20 mouse cellular contexts compared by ENCODE assay signal in the genomic region with DNA sequence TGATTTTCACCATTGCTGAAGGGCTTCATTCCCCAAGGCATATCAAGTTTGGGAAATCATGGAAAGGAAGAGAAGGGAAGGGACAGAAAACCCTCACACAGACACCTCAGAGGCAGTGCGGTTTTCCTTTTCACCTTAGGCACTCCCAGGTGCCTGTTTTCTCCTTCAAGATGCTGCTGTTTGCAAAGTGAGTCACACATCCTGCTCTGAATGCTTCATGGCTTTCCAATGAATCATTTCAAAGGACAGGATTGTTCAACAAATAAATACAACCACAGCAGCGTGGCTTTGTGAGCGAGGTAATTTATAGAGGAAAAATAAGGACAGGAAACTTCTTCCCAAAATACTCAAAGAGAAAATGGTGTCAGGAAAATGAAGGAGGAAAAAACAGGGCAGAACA. TPM values are rescaled to one million over a fixed set of nuclear protein-coding genes. Genes with fewer than 3 reads are reported as not detected.
DNase-seq lines count a peak whose midpoint lies in the region; ATAC-seq and TF ChIP-seq lines count a peak whose summit lies in the region.
"Had no signal": no experiment of that assay in that cellular context is flagged by ENCODE, and none has a peak within 500 bp of the region (broad histone marks: within the 10 kb centered on the region; RNA-seq: fewer than 3 reads in every experiment).

No protein-coding gene starts in this region.

- H3K9ac ChIP-seq in embryonic facial prominence, embryonic 15.5 days = no peak overlapping the region
- no peak overlapping the region for H3K9ac ChIP-seq in hindbrain, embryonic 14.5 days
- H3K9ac ChIP-seq: heart, embryonic 12.5 days; limb, embryonic 12.5 days; liver, embryonic 15.5 days; neural tube, embryonic 15.5 days had no signal

- no peaks in the 10 kb centered on the region for H3K36me3 ChIP-seq in embryonic facial prominence, embryonic 15.5 days
- H3K36me3 ChIP-seq in embryonic facial prominence, embryonic 10.5 days (replicated peaks) = no peaks in the 10 kb centered on the region; the same call in 1 of the 2 replicates
- H3K36me3 ChIP-seq in hindbrain, embryonic 14.5 days (replicated peaks; ENCODE audit: control insufficient read depth, insufficient read depth) = 0 out of 2 replicates have a peak, but pooled peaks cover 3% of the 10 kb centered on the region
- no peaks in the 10 kb centered on the region for H3K36me3 ChIP-seq in thymus, adult 2 months (ENCODE audit: control insufficient read depth, insufficient read depth, low read length)
- H3K36me3 ChIP-seq: limb, embryonic 12.5 days; liver, embryonic 15.5 days; neural tube, embryonic 15.5 days had no signal

- WGBS in embryonic facial prominence, embryonic 15.5 days = 61% methylated on average over 3 of the region's 3 CpGs
- WGBS in embryonic facial prominence, embryonic 10.5 days = 84% methylated on average over 3 of the region's 3 CpGs
- 79% methylated on average over 3 of the region's 3 CpGs for WGBS in hindbrain, embryonic 14.5 days
- WGBS in thymus, adult 2 months = 94% methylated on average over 3 of the region's 3 CpGs

- intact Hi-C loops in left cerebral cortex, adult 2 months (cut with DNase I) = no loop called here

- TF ChIP-seq CTCF in left cerebral cortex, adult 2 months (IDR thresholded peaks at IDR 0.05) = no peak
- no peak for TF ChIP-seq CTCF in thymus, adult 2 months (IDR thresholded peaks at IDR 0.05; ENCODE audit: borderline replicate concordance, control insufficient read depth, extremely low read depth, insufficient read depth, low read length, poor library complexity)

- no peak for DNase-seq in embryonic facial prominence, embryonic 10.5 days (ENCODE audit: low spot score)
- no peak for DNase-seq in left cerebral cortex, adult 2 months (ENCODE audit: extremely low spot score in 1 of 2, low spot score in 2 of 2)
- DNase-seq in left cerebral cortex, adult 18-20 months (ENCODE audit: low spot score in 2 of 2) = no peak
- DNase-seq in 416B (ENCODE audit: low read depth) = peak; percentile 64
- peak; percentile 48 for DNase-seq in lung, postnatal 36 days
- no peak for DNase-seq in hindbrain, embryonic 14.5 days (ENCODE audit: low spot score)
- no peak for DNase-seq in thymus, adult 2 months
- DNase-seq: cerebellum, adult 2 months; kidney, postnatal 10 days; thymus, postnatal 14 days had no signal

- H3K27ac ChIP-seq in embryonic facial prominence, embryonic 15.5 days (replicated peaks) = 0 out of 2 replicates have a peak overlapping the region, but pooled peaks have one; percentile 11
- no peak overlapping the region for H3K27ac ChIP-seq in embryonic facial prominence, embryonic 10.5 days (replicated peaks)
- H3K27ac ChIP-seq in left cerebral cortex, adult 2 months = peak overlapping the region; percentile 4; the same call in 1 of the 2 replicates
- no peak overlapping the region for H3K27ac ChIP-seq in hindbrain, embryonic 14.5 days
- H3K27ac ChIP-seq in thymus, adult 2 months (ENCODE audit: control insufficient read depth, insufficient read depth, low read length) = no peak overlapping the region
- H3K27ac ChIP-seq: limb, embryonic 12.5 days; liver, embryonic 15.5 days; neural tube, embryonic 15.5 days had no signal

- ATAC-seq in embryonic facial prominence, embryonic 15.5 days (ENCODE audit: insufficient number of reproducible peaks, low FRiP score, low TSS enrichment, low read depth) = no peak
- ATAC-seq in hindbrain, embryonic 14.5 days (ENCODE audit: low FRiP score) = no peak
- ATAC-seq: inflammation-experienced regulatory T-cells, adult 6 months had no signal

- no peak overlapping the region for H3K4me2 ChIP-seq in embryonic facial prominence, embryonic 15.5 days (replicated peaks)
- H3K4me2 ChIP-seq in hindbrain, embryonic 14.5 days (replicated peaks) = no peak overlapping the region
- H3K4me2 ChIP-seq: heart, embryonic 12.5 days; limb, embryonic 12.5 days; liver, embryonic 15.5 days; neural tube, embryonic 15.5 days had no signal

- H3K4me1 ChIP-seq in embryonic facial prominence, embryonic 15.5 days = no peaks in the 10 kb centered on the region
- peaks cover 3% of the 10 kb centered on the region; the same call in 1 of the 2 replicates for H3K4me1 ChIP-seq in embryonic facial prominence, embryonic 10.5 days
- H3K4me1 ChIP-seq in hindbrain, embryonic 14.5 days (replicated peaks; ENCODE audit: control insufficient read depth, insufficient read depth, low read length) = peaks cover 3% of the 10 kb centered on the region; the same call in 1 of the 2 replicates
- no peaks in the 10 kb centered on the region for H3K4me1 ChIP-seq in thymus, adult 2 months (replicated peaks; ENCODE audit: control insufficient read depth, insufficient read depth, low read length)
- H3K4me1 ChIP-seq: heart, embryonic 12.5 days; limb, embryonic 12.5 days; liver, embryonic 15.5 days; neural tube, embryonic 15.5 days had no signal

- H3K27me3 ChIP-seq in embryonic facial prominence, embryonic 15.5 days = no peaks in the 10 kb centered on the region
- no peaks in the 10 kb centered on the region for H3K27me3 ChIP-seq in embryonic facial prominence, embryonic 10.5 days (replicated peaks; ENCODE audit: low read depth, poor library complexity, severe bottlenecking)
- H3K27me3 ChIP-seq in hindbrain, embryonic 14.5 days (ENCODE audit: control insufficient read depth, insufficient read depth, low read length) = no peaks in the 10 kb centered on the region
- no peaks in the 10 kb centered on the region for H3K27me3 ChIP-seq in thymus, adult 2 months (ENCODE audit: control insufficient read depth, insufficient read depth, low read length)
- H3K27me3 ChIP-seq: heart, embryonic 12.5 days; limb, embryonic 12.5 days; liver, embryonic 15.5 days; megakaryocyte, embryonic 14.5 days; neural tube, embryonic 15.5 days had no signal

- H3K4me3 ChIP-seq in embryonic facial prominence, embryonic 15.5 days (replicated peaks) = no peak overlapping the region
- no peak overlapping the region for H3K4me3 ChIP-seq in embryonic facial prominence, embryonic 10.5 days
- H3K4me3 ChIP-seq in left cerebral cortex, adult 2 months = no peak overlapping the region
- H3K4me3 ChIP-seq in hindbrain, embryonic 14.5 days (replicated peaks; ENCODE audit: low read length) = no peak overlapping the region
- H3K4me3 ChIP-seq in thymus, adult 2 months (ENCODE audit: control insufficient read depth, insufficient read depth, low read length) = no peak overlapping the region
- H3K4me3 ChIP-seq: heart, embryonic 12.5 days; limb, embryonic 12.5 days; liver, embryonic 15.5 days; megakaryocyte, embryonic 14.5 days; neural tube, embryonic 15.5 days had no signal

- TF ChIP-seq POLR2A in thymus, adult 2 months (IDR thresholded peaks at IDR 0.05; ENCODE audit: control insufficient read depth, extremely low read depth, insufficient read depth, low read length, poor library complexity) = no peak

- H3K9me3 ChIP-seq in embryonic facial prominence, embryonic 15.5 days (replicated peaks) = no peaks in the 10 kb centered on the region
- H3K9me3 ChIP-seq in embryonic facial prominence, embryonic 10.5 days = no peaks in the 10 kb centered on the region
- no peaks in the 10 kb centered on the region for H3K9me3 ChIP-seq in hindbrain, embryonic 14.5 days (ENCODE audit: control insufficient read depth, low read length)
- H3K9me3 ChIP-seq: G1E; heart, embryonic 12.5 days; limb, embryonic 12.5 days; liver, embryonic 15.5 days; neural tube, embryonic 15.5 days had no signal

RNA-seq across cellular contexts. Expression of a gene that starts 47.3 kb away (rescaled TPM):
- 3.8 and 3.9 TPM in 2 replicates for polyA plus RNA-seq in embryonic facial prominence, embryonic 15.5 days (2015; fragmentation: Nextera tagmentation; extraction: Ambion mirVana)
- polyA plus RNA-seq in embryonic facial prominence, embryonic 10.5 days (2016; fragmentation: Nextera tagmentation; extraction: Ambion mirVana) = 1.8 and 2.8 TPM in 2 replicates
- total RNA-seq in left cerebral cortex, adult 2 months (2021) = 1 to 10 TPM; 2.4 to 2.6 TPM
- 1 to 10 TPM; 2.3 to 3.8 TPM for total RNA-seq in left cerebral cortex, adult 18-20 months (2021)
- polyA plus RNA-seq in hindbrain, embryonic 14.5 days (2014; fragmentation: Nextera tagmentation; extraction: Ambion mirVana) = 5.0 and 8.6 TPM in 2 replicates
- 10.8 and 11.7 TPM in 2 replicates for polyA plus RNA-seq in thymus, adult 2 months (2012; rRNA removed)
- total RNA-seq: monocyte, adult 5-6 weeks had no signal

RNA-seq across cellular contexts. Expression of a gene that starts 52.8 kb away (rescaled TPM):
- polyA plus RNA-seq in embryonic facial prominence, embryonic 15.5 days (2015; fragmentation: Nextera tagmentation; extraction: Ambion mirVana) = 0.56 TPM in 1 of 2 replicates, not detected in the other
- polyA plus RNA-seq in embryonic facial prominence, embryonic 10.5 days (2016; fragmentation: Nextera tagmentation; extraction: Ambion mirVana) = not detected in 2 replicates
- 1 to 10 TPM in 1 of 2 experiments, not detected in 1; 2.1 TPM for total RNA-seq in left cerebral cortex, adult 2 months (2021)
- total RNA-seq in left cerebral cortex, adult 18-20 months (2021) = not detected
- polyA plus RNA-seq in hindbrain, embryonic 14.5 days (2014; fragmentation: Nextera tagmentation; extraction: Ambion mirVana) = not detected in 2 replicates
- not detected in 2 replicates for polyA plus RNA-seq in thymus, adult 2 months (2012; rRNA removed)
- total RNA-seq: G1E; monocyte, adult 5-6 weeks had no signal
- polyA plus RNA-seq: brain, embryonic 14.5 days; cerebellum, adult 2 months; G1E; heart, embryonic 12.5 days; limb, embryonic 12.5 days; liver, embryonic 15.5 days; neural tube, embryonic 15.5 days had no signal

RNA-seq across cellular contexts. Expression of a gene that starts 53.2 kb away (rescaled TPM):
- polyA plus RNA-seq in embryonic facial prominence, embryonic 15.5 days (2015; fragmentation: Nextera tagmentation; extraction: Ambion mirVana) = 51.3 and 53.7 TPM in 2 replicates
- polyA plus RNA-seq in embryonic facial prominence, embryonic 10.5 days (2016; fragmentation: Nextera tagmentation; extraction: Ambion mirVana) = 22.2 and 25.1 TPM in 2 replicates
- 10 to 100 TPM; 35.3 to 39.2 TPM for total RNA-seq in left cerebral cortex, adult 2 months (2021)
- total RNA-seq in left cerebral cortex, adult 18-20 months (2021) = 10 to 100 TPM; 33.9 to 36.3 TPM
- 13.7 and 16.7 TPM in 2 replicates for polyA plus RNA-seq in hindbrain, embryonic 14.5 days (2014; fragmentation: Nextera tagmentation; extraction: Ambion mirVana)
- 129 and 140 TPM in 2 replicates for polyA plus RNA-seq in thymus, adult 2 months (2012; rRNA removed)

RNA-seq across cellular contexts. Expression of a gene that starts 54.1 kb away (rescaled TPM):
- 83.9 and 94.7 TPM in 2 replicates for polyA plus RNA-seq in embryonic facial prominence, embryonic 15.5 days (2015; fragmentation: Nextera tagmentation; extraction: Ambion mirVana)
- 140 and 143 TPM in 2 replicates for polyA plus RNA-seq in embryonic facial prominence, embryonic 10.5 days (2016; fragmentation: Nextera tagmentation; extraction: Ambion mirVana)
- total RNA-seq in left cerebral cortex, adult 2 months (2021) = 10 to 100 TPM; 32.4 to 36.2 TPM
- 10 to 100 TPM; 28.8 to 30.3 TPM for total RNA-seq in left cerebral cortex, adult 18-20 months (2021)
- polyA plus RNA-seq in hindbrain, embryonic 14.5 days (2014; fragmentation: Nextera tagmentation; extraction: Ambion mirVana) = 77.8 and 86.7 TPM in 2 replicates
- 133 and 166 TPM in 2 replicates for polyA plus RNA-seq in thymus, adult 2 months (2012; rRNA removed)

RNA-seq across cellular contexts. Expression of a gene that starts 55.2 kb away (rescaled TPM):
- polyA plus RNA-seq in embryonic facial prominence, embryonic 15.5 days (2015; fragmentation: Nextera tagmentation; extraction: Ambion mirVana) = 19.8 and 21.3 TPM in 2 replicates
- polyA plus RNA-seq in embryonic facial prominence, embryonic 10.5 days (2016; fragmentation: Nextera tagmentation; extraction: Ambion mirVana) = 29.1 and 32.3 TPM in 2 replicates
- total RNA-seq in left cerebral cortex, adult 2 months (2021) = 10 to 100 TPM; 96.5 to 96.8 TPM
- total RNA-seq in left cerebral cortex, adult 18-20 months (2021) = 10 to 100 TPM; 94.3 to 97.3 TPM
- 43.9 and 47.5 TPM in 2 replicates for polyA plus RNA-seq in hindbrain, embryonic 14.5 days (2014; fragmentation: Nextera tagmentation; extraction: Ambion mirVana)
- 11.3 and 12.7 TPM in 2 replicates for polyA plus RNA-seq in thymus, adult 2 months (2012; rRNA removed)

Comparison
In these comparisons a context has a peak if more than half of its experiments do, and no peak if none do; other contexts are left out.
1. H3K27ac ChIP-seq: peak in embryonic facial prominence, embryonic 15.5 days (single experiment) and left cerebral cortex, adult 2 months (single experiment); none in embryonic facial prominence, embryonic 10.5 days (single experiment), hindbrain, embryonic 14.5 days (single experiment) and thymus, adult 2 months (single experiment).
2. DNase-seq: peak in 416B (single experiment) and lung, postnatal 36 days (single experiment); none in embryonic facial prominence, embryonic 10.5 days (single experiment), left cerebral cortex, adult 2 months (0 of 2), left cerebral cortex, adult 18-20 months (0 of 2), hindbrain, embryonic 14.5 days (single experiment) and thymus, adult 2 months (single experiment).